Mouse (Mus musculus): ENCODE measurements around the gene Ssmem1. TPM values are rescaled to one million over a fixed set of nuclear protein-coding genes. Genes with fewer than 3 reads are reported as not detected.

The Ssmem1 gene
- 0.17 and 0.28 TPM in 2 replicates for polyA plus RNA-seq (2014; fragmentation: Nextera tagmentation; extraction: Ambion mirVana)

DNA sequence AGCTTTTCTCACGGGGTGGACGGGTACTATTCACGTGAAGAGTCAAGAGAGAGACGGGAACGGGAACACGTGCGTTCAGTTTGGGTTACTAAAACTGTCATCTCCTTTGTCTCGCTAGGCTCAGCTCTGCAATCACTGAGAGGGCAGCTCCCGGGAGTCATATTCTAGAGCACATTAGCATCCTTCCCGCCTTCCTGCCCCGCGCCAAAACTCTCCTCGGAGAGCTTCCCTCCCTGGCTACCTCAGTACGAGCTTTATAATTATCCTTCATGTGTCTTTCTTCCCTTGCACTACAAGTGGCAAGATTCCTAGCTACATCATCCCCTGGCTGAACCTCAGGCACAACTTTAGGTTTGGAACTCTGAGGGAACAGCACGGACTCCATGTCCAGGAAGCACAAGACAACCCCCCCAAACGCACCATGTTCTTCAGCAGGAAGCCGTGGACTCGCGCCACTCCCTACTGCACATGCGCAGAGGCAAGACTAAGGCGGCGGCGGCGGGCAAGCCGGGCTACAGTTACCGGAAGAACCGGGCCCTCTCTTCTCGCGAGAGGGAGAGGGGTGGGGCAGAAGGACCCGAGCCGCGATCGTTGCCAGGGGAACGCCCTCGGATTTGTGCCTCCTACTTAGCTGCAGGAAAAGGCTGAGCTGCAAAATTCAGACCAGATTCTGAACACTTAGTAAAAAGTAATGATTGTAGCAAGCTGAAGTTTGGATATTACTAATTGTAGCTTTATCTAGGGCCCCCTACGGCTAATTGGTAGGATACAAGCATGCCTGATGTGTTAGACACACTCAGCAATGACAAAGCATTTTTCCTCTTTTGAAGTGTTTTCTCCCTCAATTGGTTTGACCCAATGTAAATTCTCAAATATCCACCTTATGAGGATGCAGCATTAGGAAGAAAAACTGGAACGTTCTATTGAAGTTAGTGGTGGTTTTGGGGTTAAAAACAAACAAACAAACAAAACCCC lies at the start of gene Ssmem1, which contains the start of gene Tmem209:
Gene Ssmem1 (plus strand): TSS at position 585 of the 975 bp plus-strand sequence.
Gene Tmem209 (minus strand): TSS at position 519 of the 975 bp plus-strand sequence.
- under 1% methylated on average over 37 of the region's 37 CpGs for WGBS
- H3K27ac ChIP-seq (replicated peaks; ENCODE audit: low read depth, low read length): peak within 1 kb of the TSS; percentile 98
- peak; percentile 91 for ATAC-seq (ENCODE audit: insufficient number of reproducible peaks, low FRiP score, low TSS enrichment, low read depth)
- H3K9me3 ChIP-seq (ENCODE audit: control insufficient read depth, low read length): no peaks in the 10 kb centered on the region
- H3K27me3 ChIP-seq (ENCODE audit: control insufficient read depth, insufficient read depth, low read length): no peaks in the 10 kb centered on the region
- peaks cover 2% of the 10 kb centered on the region; the same call in 1 of the 2 replicates for H3K36me3 ChIP-seq (ENCODE audit: control insufficient read depth, insufficient read depth, low read length)
- H3K4me2 ChIP-seq (ENCODE audit: low read depth, severe bottlenecking): peak within 1 kb of the TSS; percentile 66
- peak; percentile 100 for DNase-seq (ENCODE audit: low spot score)
- H3K9ac ChIP-seq (ENCODE audit: low read length): peak within 1 kb of the TSS; percentile 88
- peaks cover 3% of the 10 kb centered on the region; the same call in 1 of the 2 replicates for H3K4me1 ChIP-seq (ENCODE audit: control insufficient read depth, insufficient read depth, low read length)
- H3K4me3 ChIP-seq (ENCODE audit: low read depth, low read length): peak within 1 kb of the TSS; percentile 42

- peaks cover 3% of the 10 kb centered on the region; the same call in 1 of the 2 replicates for H3K36me3 ChIP-seq (ENCODE audit: control insufficient read depth, insufficient read depth, low read length)
- H3K4me1 ChIP-seq (ENCODE audit: control insufficient read depth, insufficient read depth, low read length): peaks cover 26% of the 10 kb centered on the region
- H3K27me3 ChIP-seq (ENCODE audit: control insufficient read depth, insufficient read depth, low read length): no peaks in the 10 kb centered on the region
- H3K9me3 ChIP-seq (ENCODE audit: control insufficient read depth, low read length): no peaks in the 10 kb centered on the region
- peak overlapping the region; percentile 41 for H3K4me2 ChIP-seq (ENCODE audit: low read depth, severe bottlenecking)
- 13% methylated on average over 19 of the region's 19 CpGs for WGBS
- H3K27ac ChIP-seq (replicated peaks; ENCODE audit: low read depth, low read length): peak overlapping the region; percentile 98
- ATAC-seq (ENCODE audit: insufficient number of reproducible peaks, low FRiP score, low TSS enrichment, low read depth) (peak; percentile 89), DNase-seq (ENCODE audit: low spot score) (peak; percentile 91)
- no peak overlapping the region for H3K4me3 ChIP-seq (ENCODE audit: low read depth, low read length)
- peak overlapping the region; percentile 75 for H3K9ac ChIP-seq (ENCODE audit: low read length)
Observed at GRCm38 (mm10) chr6:30460750-30461446, 48.8 kb upstream of the Ssmem1 start.

- Histone ChIP-seq H3K27ac (replicated peaks; ENCODE audit: low read depth, low read length) (peak overlapping the region; percentile 98), H3K36me3 (ENCODE audit: control insufficient read depth, insufficient read depth, low read length) (peaks cover 3% of the 10 kb centered on the region; the same call in 1 of the 2 replicates), H3K9me3 (ENCODE audit: control insufficient read depth, low read length) (no peaks in the 10 kb centered on the region), H3K27me3 (ENCODE audit: control insufficient read depth, insufficient read depth, low read length) (no peaks in the 10 kb centered on the region), H3K4me3 (ENCODE audit: low read depth, low read length) (no peak overlapping the region), H3K9ac (ENCODE audit: low read length) (no peak overlapping the region), H3K4me1 (ENCODE audit: control insufficient read depth, insufficient read depth, low read length) (peaks cover 30% of the 10 kb centered on the region), H3K4me2 (ENCODE audit: low read depth, severe bottlenecking) (no peak overlapping the region)
- no peak for ATAC-seq (ENCODE audit: insufficient number of reproducible peaks, low FRiP score, low TSS enrichment, low read depth)
- WGBS: 87% methylated on average over 13 of the region's 13 CpGs
- no peak for DNase-seq (ENCODE audit: low spot score)
Observed at GRCm38 (mm10) chr6:30461755-30462344, 47.8 kb upstream of the Ssmem1 start.

DNA sequence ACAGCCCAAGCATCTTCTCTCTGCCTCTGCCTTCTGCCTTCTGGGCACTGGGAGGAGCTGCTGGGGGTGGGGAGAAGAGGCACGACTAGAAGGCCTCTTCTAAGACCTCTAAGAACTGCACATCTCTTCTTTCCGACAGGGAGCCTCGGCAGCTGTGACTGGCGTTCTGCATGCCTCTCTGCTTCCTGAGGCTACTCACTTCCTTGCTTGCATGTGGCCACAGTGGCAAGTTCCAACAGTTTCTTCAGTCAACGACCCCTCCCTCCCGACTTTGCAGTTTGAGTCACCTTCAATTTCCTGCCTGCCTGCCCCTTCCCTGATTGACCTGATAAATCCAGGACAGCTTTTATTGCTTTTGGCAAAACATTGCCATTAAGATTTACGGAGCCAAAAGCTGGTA lies 46.8 kb upstream of the Ssmem1 start:
- H3K4me3 ChIP-seq (ENCODE audit: low read depth, low read length): no peak overlapping the region
- DNase-seq (ENCODE audit: low spot score) (peak; percentile 52), ATAC-seq (ENCODE audit: insufficient number of reproducible peaks, low FRiP score, low TSS enrichment, low read depth) (no peak)
- 4% methylated on average over 7 of the region's 7 CpGs for WGBS
- no peaks in the 10 kb centered on the region for H3K9me3 ChIP-seq (ENCODE audit: control insufficient read depth, low read length)
- H3K36me3 ChIP-seq (ENCODE audit: control insufficient read depth, insufficient read depth, low read length): peaks cover 3% of the 10 kb centered on the region; the same call in 1 of the 2 replicates
- no peak overlapping the region for H3K4me2 ChIP-seq (ENCODE audit: low read depth, severe bottlenecking)
- H3K9ac ChIP-seq (ENCODE audit: low read length): peak overlapping the region; percentile 47
- peak overlapping the region; percentile 62 for H3K27ac ChIP-seq (replicated peaks; ENCODE audit: low read depth, low read length)
- H3K4me1 ChIP-seq (ENCODE audit: control insufficient read depth, insufficient read depth, low read length): peaks cover 39% of the 10 kb centered on the region
- no peaks in the 10 kb centered on the region for H3K27me3 ChIP-seq (ENCODE audit: control insufficient read depth, insufficient read depth, low read length)

DNA sequence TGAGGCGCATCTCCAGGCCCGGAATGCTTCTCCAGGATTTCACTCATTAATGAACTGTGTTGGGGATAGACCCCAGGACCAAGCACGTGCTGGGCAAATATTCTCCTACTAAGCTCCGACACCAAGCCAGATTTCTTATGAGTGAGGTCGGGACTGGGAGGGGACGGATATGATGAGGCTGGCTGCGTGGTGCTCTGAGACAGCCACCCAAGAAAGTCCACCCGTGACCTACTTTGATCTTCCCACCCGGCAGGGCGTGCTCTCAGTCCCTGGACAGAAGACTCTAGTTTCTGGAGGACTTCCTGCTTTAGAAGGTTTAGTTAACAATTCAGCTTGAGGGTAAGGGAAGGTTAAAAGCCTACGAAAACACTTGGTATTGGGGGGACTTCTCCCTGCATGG lies 44.1 kb upstream of the Ssmem1 start:
- Histone ChIP-seq H3K4me3 (ENCODE audit: low read depth, low read length) (no peak overlapping the region), H3K36me3 (ENCODE audit: control insufficient read depth, insufficient read depth, low read length) (peaks cover 3% of the 10 kb centered on the region; the same call in 1 of the 2 replicates), H3K27ac (replicated peaks; ENCODE audit: low read depth, low read length) (no peak overlapping the region), H3K4me1 (ENCODE audit: control insufficient read depth, insufficient read depth, low read length) (peaks cover 34% of the 10 kb centered on the region), H3K27me3 (ENCODE audit: control insufficient read depth, insufficient read depth, low read length) (no peaks in the 10 kb centered on the region), H3K4me2 (ENCODE audit: low read depth, severe bottlenecking) (no peak overlapping the region), H3K9ac (ENCODE audit: low read length) (no peak overlapping the region), H3K9me3 (ENCODE audit: control insufficient read depth, low read length) (no peaks in the 10 kb centered on the region)
- ATAC-seq (ENCODE audit: insufficient number of reproducible peaks, low FRiP score, low TSS enrichment, low read depth) (no peak), DNase-seq (ENCODE audit: low spot score) (no peak)
- 84% methylated on average over 11 of the region's 11 CpGs for WGBS

- Histone ChIP-seq H3K9ac (ENCODE audit: low read length) (no peak overlapping the region), H3K27ac (replicated peaks; ENCODE audit: low read depth, low read length) (no peak overlapping the region), H3K4me1 (ENCODE audit: control insufficient read depth, insufficient read depth, low read length) (peaks cover 17% of the 10 kb centered on the region), H3K4me3 (ENCODE audit: low read depth, low read length) (no peak overlapping the region), H3K4me2 (ENCODE audit: low read depth, severe bottlenecking) (no peak overlapping the region), H3K9me3 (ENCODE audit: control insufficient read depth, low read length) (no peaks in the 10 kb centered on the region), H3K36me3 (ENCODE audit: control insufficient read depth, insufficient read depth, low read length) (no peaks in the 10 kb centered on the region), H3K27me3 (ENCODE audit: control insufficient read depth, insufficient read depth, low read length) (no peaks in the 10 kb centered on the region)
- ATAC-seq (ENCODE audit: insufficient number of reproducible peaks, low FRiP score, low TSS enrichment, low read depth) (no peak), DNase-seq (ENCODE audit: low spot score) (no peak)
- WGBS: 74% methylated on average over 1 of the region's 1 CpGs
Observed at GRCm38 (mm10) chr6:30468058-30468457, 41.6 kb upstream of the Ssmem1 start.

DNA sequence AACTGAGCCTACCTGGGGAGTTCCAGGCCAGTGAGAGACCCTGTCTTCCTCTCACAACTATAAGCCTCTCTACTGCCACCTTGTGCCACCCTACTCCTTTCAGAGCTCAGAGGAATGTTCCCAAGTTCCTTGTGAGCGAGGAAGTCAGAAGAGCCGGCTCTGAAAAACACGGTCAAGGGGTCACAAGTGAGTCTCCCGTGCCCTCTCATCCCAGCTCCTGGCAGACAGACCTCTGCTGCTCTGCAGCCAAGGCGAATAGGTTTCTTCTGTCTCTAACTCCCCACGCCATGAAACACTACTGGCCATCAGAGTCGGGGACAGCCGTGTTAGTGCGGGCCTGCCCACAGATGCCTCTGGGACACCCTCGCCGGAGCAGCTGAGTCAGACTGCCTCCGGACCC lies 41.0 kb upstream of the Ssmem1 start:
- 54% methylated on average over 12 of the region's 12 CpGs for WGBS
- H3K36me3 ChIP-seq (ENCODE audit: control insufficient read depth, insufficient read depth, low read length): no peaks in the 10 kb centered on the region
- H3K9me3 ChIP-seq (ENCODE audit: control insufficient read depth, low read length): no peaks in the 10 kb centered on the region
- H3K27me3 ChIP-seq (ENCODE audit: control insufficient read depth, insufficient read depth, low read length): no peaks in the 10 kb centered on the region
- H3K4me1 ChIP-seq (ENCODE audit: control insufficient read depth, insufficient read depth, low read length): peaks cover 12% of the 10 kb centered on the region
- H3K4me2 ChIP-seq (ENCODE audit: low read depth, severe bottlenecking): no peak overlapping the region
- peak; percentile 63 for DNase-seq (ENCODE audit: low spot score)
- peak overlapping the region; percentile 2; the same call in 1 of the 2 replicates for H3K9ac ChIP-seq (ENCODE audit: low read length)
- ATAC-seq (ENCODE audit: insufficient number of reproducible peaks, low FRiP score, low TSS enrichment, low read depth): no peak
- H3K27ac ChIP-seq (replicated peaks; ENCODE audit: low read depth, low read length): no peak overlapping the region
- H3K4me3 ChIP-seq (ENCODE audit: low read depth, low read length): no peak overlapping the region

GRCm38 (mm10) chr6:30469370-30469769 lies 40.3 kb upstream of the Ssmem1 start:
- Histone ChIP-seq H3K4me3 (ENCODE audit: low read depth, low read length) (no peak overlapping the region), H3K4me2 (ENCODE audit: low read depth, severe bottlenecking) (no peak overlapping the region), H3K9ac (ENCODE audit: low read length) (no peak overlapping the region), H3K4me1 (ENCODE audit: control insufficient read depth, insufficient read depth, low read length) (peaks cover 12% of the 10 kb centered on the region), H3K27me3 (ENCODE audit: control insufficient read depth, insufficient read depth, low read length) (no peaks in the 10 kb centered on the region), H3K9me3 (ENCODE audit: control insufficient read depth, low read length) (no peaks in the 10 kb centered on the region), H3K27ac (replicated peaks; ENCODE audit: low read depth, low read length) (no peak overlapping the region), H3K36me3 (ENCODE audit: control insufficient read depth, insufficient read depth, low read length) (no peaks in the 10 kb centered on the region)
- ATAC-seq (ENCODE audit: insufficient number of reproducible peaks, low FRiP score, low TSS enrichment, low read depth): no peak
- DNase-seq (ENCODE audit: low spot score): no peak
- 92% methylated on average over 12 of the region's 12 CpGs for WGBS

Measured in limb, embryonic 11.5 days (tissue).